Mouse (Mus musculus): Measurements from ENCODE around the gene Pawr. TPM values are rescaled to one million over a fixed set of nuclear protein-coding genes. Genes with fewer than 3 reads are reported as not detected.

Pawr gene
- polyA plus RNA-seq, 1 experiment: 7.3 TPM

DNA sequence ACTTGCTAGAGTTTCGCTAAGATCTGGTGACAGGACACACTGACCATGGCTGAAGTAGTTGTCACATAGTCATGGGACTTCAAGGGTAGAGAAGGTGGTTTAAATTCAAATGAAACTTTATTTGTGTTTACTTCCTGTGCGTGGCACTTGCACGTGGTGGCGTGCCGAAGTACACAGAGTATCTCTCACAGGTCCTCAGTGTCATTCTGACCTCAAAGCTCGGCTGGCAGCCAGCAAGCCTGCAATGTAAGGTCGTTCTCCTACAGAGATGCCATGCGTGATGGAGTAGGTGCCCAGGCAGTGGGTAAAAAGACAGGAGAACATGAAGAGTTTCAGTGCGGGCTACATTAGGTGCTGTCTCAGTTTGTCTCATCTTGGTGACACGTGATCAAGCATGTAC, 48.8 kb downstream of the Pawr start:
- WGBS: 76% methylated on average over 10 of the region's 10 CpGs
- no peak for DNase-seq (ENCODE audit: low read depth, low spot score)

DNA sequence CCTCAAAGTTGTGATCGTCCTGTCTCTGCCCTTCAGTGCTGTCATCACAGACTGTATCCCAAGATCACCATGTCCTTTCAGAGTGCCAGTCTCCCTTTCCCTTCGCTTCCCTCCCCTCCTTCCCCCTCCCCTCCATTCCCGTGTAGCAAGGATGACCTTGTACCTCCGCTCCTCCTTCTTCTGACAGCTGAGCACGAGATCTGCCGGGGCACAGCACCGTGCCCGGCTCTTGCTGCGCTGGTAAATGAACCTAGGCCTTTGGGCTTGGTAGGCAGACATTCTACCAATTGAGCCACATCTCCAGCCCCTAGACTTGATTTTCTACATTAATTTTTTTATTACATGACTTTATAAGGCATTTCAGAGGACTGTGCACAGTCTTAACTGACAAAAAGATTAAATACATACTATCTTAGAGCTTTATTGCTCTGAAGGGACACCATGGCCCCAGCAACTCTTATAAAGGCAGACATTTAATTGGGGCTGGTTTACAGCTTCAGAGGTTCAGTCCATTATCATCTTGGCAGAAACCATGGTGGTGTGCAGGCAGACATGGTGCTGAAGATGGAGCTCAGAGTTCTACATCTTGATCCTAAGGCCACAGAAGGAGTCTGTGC, 52.3 kb downstream of the Pawr start:
- WGBS: 45% methylated on average over 9 of the region's 9 CpGs
- DNase-seq (ENCODE audit: low read depth, low spot score): no peak

DNA sequence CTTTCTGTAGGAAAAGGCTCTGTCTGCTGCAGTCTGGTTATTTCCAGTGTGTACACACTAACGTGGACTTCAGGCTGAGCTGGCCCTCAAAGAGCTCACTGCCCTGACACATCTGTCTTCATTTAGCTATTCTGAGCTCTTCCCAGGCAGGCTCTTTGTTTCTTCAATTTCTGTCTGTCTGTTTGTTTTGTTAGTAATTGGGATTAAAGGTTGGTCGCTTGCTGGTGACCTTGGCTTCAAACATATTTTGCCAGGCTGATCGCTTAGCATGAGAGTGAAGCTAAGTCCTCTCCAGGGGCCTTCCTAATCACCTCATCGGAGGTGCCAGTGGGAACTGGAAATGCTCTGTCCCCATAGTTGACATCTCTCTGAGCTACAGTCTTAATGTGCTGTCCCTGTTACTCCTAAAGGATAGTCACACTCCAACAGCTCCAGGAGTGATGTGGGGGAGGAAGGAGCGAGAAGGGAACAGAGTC, 53.6 kb downstream of the Pawr start:
- no peak for DNase-seq (ENCODE audit: low read depth, low spot score)
- 36% methylated on average over 5 of the region's 5 CpGs for WGBS

DNA sequence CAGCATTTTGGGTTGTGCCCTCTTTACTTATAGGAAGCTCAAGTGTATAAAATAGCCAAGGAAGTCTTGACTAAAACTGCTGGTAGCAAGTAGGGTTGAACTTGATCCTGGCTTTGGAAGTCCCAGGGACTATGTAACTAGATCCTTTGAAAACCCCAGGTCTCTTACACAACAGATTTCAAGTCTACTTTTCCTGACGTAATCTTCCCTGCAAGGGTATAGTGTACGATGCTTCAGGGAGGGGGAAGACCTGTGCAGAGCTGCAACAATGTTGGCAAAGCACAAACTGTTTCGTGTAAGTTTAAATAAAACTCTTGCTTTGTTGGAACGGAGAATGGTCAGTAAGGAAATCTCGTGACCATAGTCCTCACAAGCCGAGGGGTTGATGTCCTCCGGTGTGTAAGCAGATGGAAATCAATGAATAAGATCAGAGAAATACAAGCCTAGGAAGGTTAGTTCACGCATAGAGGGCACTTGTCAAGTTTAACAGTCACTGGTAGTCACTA, 56.5 kb downstream of the Pawr start:
- WGBS: 79% methylated on average over 8 of the region's 8 CpGs
- no peak for DNase-seq (ENCODE audit: low read depth, low spot score)

DNA sequence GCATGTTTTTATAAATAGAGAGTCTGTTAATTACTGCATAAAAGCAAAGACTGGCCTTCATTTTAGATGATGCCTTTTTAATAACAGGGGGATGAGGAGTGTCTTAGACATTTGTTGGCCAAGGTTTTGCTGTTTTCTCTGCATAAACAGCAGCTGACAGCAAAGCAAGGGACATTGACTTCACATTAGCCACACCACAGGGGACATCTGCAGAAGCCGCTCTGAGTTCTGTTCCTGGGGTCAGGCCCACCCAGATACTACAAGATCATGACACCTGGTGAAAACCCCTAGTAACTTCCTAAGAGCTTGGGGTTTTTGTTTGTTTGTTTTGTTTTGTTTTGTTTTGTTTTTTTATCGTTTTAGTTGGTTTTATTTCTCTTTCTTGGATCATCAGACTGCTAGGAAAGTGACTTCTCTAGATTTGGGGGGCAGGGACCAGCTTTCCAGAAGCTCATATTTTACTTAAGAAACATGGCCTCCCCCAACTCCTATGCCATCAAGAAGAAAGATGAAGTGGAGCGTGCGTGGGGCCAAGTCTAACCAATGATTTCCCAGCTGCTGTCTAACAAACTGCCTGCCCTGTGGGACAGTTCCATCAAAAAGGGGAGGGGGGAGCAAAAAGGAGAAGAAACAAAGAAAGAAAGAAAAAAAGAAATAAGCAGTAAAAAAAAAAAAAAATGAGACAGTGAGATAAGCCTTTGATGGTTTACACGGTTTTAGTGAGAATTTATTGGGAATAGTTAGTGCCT, 57.4 kb downstream of the Pawr start:
- 49% methylated on average over 5 of the region's 5 CpGs for WGBS
- no peak for DNase-seq (ENCODE audit: low read depth, low spot score)

DNA sequence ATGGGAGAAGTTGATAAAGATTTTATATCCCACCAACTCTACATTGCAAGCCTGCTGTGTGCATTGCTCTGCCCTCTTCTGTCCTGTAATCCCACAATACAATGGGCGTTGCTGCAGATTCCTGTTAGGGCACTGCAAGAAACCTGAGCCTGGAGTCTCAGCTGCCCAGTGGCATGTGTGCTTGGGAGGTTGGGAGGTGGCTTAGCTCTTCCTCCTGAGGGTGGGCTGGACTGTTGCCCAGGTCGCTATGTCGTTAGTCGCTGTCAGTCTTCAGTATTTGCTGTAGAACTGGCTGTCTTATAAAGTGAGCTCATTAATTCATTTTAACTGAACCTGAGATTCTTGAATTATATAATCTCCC, 58.0 kb downstream of the Pawr start:
- 19% methylated on average over 4 of the region's 4 CpGs for WGBS

GRCm38 (mm10) chr10:108391370-108391902, 59.5 kb downstream of the Pawr start:
- DNase-seq (ENCODE audit: low read depth, low spot score): no peak
- 75% methylated on average over 15 of the region's 15 CpGs for WGBS

More for the DNA sequence above, 58.0 kb downstream of the Pawr start:
- no peak for DNase-seq (ENCODE audit: low read depth, low spot score)

DNA sequence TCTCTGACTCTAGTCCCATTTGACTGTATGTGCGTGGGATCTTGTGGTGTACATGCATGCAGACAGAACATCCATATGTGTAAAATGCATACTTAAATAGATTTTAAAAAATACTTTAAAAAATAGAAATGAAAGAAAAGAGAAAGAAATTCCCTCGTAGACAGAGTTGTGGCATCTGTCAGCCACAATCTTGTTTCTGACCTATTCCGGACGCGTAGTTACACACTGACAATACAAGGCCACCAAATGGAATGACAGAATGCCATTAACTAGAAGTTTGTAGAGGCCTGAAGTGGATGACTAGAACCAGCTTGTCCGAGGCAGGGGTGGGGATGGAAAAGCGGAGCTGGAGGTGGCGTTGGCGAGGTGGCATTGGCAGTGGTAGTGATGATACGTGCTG, 60.2 kb downstream of the Pawr start:
- WGBS: 96% methylated on average over 10 of the region's 10 CpGs
- DNase-seq (ENCODE audit: low read depth, low spot score): no peak

- WGBS: 79% methylated on average over 4 of the region's 4 CpGs
- DNase-seq (ENCODE audit: low read depth, low spot score): no peak
Measured at GRCm38 (mm10) chr10:108394306-108394705, 62.4 kb downstream of the Pawr start.

DNA sequence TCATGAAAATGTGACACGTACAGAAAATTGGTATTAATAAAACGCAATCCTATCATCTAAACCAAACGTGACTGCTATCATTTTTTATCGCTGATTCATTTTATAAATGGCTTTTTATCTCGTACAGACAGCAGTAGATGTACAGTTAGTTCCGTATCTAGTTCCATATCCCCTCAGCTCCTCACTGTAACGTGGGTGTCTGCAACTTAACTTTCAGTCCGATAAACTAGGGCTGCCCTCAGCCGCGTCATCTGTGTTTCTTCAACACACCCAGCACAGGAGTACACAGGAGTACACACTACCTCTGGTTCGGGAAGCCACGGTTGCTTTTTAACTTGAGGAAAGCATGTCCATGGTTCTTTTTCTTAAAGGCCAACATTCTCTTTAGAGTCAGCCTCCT, 63.3 kb downstream of the Pawr start:
- WGBS: 91% methylated on average over 12 of the region's 12 CpGs

GRCm38 (mm10) chr10:108395647-108396046, 63.7 kb downstream of the Pawr start:
- 85% methylated on average over 14 of the region's 14 CpGs for WGBS

More for the DNA sequence above, 63.3 kb downstream of the Pawr start:
- DNase-seq (ENCODE audit: low read depth, low spot score): no peak

GRCm38 (mm10) chr10:108402751-108403150, 70.8 kb downstream of the Pawr start:
- 71% methylated on average over 4 of the region's 4 CpGs for WGBS

More at GRCm38 (mm10) chr10:108395647-108396046, 63.7 kb downstream of the Pawr start:
- DNase-seq (ENCODE audit: low read depth, low spot score): no peak

GRCm38 (mm10) chr10:108403366-108403865, 71.5 kb downstream of the Pawr start:
- WGBS: 78% methylated on average over 4 of the region's 4 CpGs
- DNase-seq (ENCODE audit: low read depth, low spot score): no peak

More at GRCm38 (mm10) chr10:108402751-108403150, 70.8 kb downstream of the Pawr start:
- DNase-seq (ENCODE audit: low read depth, low spot score): no peak

GRCm38 (mm10) chr10:108404087-108404486, 72.2 kb downstream of the Pawr start:
- DNase-seq (ENCODE audit: low read depth, low spot score): no peak
- 29% methylated on average over 9 of the region's 9 CpGs for WGBS

- DNase-seq (ENCODE audit: low read depth, low spot score): no peak
- WGBS: 35% methylated on average over 8 of the region's 8 CpGs
Measured at GRCm38 (mm10) chr10:108405076-108405475, 73.2 kb downstream of the Pawr start.

- WGBS: 31% methylated on average over 7 of the region's 7 CpGs
- DNase-seq (ENCODE audit: low read depth, low spot score): no peak
Measured at GRCm38 (mm10) chr10:108405931-108406330, 74.0 kb downstream of the Pawr start.

DNA sequence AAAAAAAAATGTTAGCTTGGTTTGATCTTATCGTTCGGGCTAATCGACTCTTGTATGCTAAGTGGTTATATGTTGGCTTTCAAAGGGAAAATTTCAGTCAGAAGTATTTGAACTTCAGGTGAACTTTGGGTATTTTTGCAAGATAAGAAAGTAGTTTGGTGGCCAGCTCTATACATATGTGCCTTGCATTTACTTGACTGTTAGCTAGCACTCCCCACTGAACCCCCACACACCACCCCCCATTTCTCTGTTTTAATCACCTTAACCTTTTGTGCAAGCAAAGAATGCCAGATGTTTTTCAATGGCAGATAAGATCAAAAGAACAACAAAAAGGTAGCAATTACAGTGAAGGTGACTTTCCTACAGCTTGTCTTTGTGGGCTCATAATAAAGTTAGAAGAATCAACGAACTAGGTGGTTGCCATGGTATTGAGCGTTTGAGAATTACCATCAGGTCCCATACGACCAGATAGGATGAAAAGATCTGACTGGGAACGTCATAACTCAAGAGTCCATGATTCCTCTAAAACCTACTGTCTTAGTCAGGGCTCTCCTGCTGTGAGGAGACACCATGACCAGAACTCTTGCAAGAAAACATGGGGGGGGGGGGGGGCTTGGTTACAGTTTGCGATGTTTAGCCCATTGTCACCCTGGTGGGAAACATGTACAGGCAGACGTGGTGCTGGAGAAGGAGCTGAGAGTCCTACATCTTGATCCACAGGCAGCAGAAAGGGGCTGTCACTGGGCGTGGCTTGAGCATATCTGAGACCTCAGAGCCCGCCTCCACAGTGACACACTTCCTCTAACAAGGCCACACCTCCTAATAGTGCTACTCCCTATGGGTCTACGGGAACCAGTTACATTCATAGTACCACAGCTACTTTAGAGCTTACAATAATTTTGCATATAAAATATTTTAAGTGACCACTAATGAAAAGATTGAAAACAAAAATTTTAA, 75.2 kb downstream of the Pawr start:
- WGBS: 47% methylated on average over 12 of the region's 12 CpGs
- DNase-seq (ENCODE audit: low read depth, low spot score): no peak

DNA sequence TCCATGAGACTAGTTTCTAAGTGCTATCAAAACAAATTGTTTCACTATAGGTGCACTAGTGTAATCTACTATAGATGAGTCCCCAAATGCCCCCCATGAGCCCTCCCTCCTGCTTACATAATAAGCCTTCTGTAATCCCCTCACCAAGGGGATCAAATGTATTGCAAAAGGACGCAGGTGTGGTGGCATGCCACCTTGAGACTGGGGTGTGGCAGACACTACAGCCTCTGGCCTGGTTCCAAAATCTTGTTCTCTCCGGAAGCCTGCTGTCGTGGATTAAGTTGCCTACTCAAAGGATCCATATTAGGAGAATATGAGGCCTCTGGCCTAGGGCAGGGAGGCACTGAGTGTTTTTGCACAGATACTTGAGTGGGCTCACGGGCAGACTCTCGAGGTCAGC, 76.1 kb downstream of the Pawr start:
- no peak for DNase-seq (ENCODE audit: low read depth, low spot score)
- WGBS: 20% methylated on average over 5 of the region's 5 CpGs

DNA sequence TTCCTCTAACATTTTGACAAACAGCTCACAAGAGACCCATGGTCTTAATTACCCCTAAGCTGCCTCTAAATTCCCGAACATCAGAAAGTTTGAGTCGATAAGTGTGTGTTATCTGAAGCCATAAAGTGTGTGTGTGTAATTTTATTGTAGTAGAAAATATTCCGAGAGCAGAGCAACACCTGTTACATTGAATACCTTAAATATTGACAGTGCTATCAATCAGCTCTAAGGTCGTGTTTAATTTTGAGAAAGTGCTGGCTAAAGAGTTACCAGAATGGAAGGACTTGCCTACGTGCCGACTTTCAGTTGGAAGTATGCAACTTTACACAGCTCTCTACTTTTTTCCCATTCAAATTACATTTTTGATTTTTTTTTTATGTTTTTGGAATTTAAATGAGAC, 76.5 kb downstream of the Pawr start:
- no peak for DNase-seq (ENCODE audit: low read depth, low spot score)
- WGBS: 36% methylated on average over 6 of the region's 6 CpGs

Measured in large intestine, adult 2 months (tissue).